Mouse (Mus musculus): ENCODE measurements around the gene Olfr1205. TPM values are rescaled to one million over a fixed set of nuclear protein-coding genes. Genes with fewer than 3 reads are reported as not detected.

The Olfr1205 gene
- not detected for polyA plus RNA-seq (2017; shearing (Covaris generic))

DNA sequence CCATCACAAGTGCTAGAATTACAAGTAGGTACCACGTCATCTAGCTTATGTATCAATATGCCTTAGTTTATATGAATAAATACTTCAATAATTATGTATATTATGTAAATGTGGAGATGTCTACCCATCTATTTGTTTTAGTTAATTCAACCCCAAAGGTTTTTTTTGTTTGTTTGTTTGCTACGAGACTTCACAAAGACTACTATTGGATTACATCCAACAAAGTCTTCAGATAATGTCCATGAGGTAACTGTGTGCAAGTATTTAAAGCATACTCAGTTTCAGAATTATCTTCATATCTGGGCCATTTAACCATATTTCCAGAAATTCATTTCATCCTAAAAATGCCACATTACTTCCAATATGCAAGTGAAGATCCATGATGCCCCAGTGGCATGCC is at the start of gene Olfr1205:
TSS of gene Olfr1205 (plus strand) at position 301 of the 400 bp plus-strand sequence.

DNA sequence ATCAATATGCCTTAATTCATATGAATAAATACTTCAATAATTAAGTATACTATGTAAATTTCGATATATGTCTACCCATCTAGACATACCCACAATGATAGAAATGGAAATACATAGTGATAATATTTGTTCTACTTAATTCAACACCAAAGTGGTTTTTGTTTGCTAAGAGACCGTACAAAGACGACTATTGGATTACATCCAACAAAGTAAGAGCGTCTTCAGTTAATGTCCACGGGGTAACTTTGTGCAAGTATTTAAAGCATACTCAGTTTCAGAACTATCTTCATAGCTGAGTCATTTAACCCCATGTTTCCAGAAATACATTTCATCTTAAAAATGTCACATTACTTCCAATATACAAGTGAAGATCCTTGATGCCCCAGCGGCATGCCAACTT is 36.8 kb upstream of the Olfr1205 start, which contains the start of gene Olfr1201:
TSS of gene Olfr1201 (plus strand) at position 301 of the 400 bp plus-strand sequence.

DNA sequence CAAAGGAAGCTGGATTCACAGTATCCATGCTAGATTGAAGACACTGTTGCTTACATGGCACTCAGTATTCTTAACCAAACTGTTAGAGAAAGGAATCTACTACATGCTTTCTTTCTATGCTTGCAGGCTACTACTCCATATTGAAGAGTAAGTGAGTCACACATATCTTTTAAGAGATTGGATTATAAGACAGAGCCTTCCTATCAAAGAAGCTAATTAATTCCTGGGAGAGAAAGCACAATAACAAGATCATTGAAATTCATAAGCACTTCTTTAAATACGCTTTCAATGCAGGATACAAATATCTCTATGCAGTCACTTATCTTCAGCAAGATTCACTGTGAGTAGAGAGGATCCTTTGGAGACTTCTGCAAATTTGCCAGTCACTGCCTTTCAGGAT is 15.3 kb upstream of the Olfr1205 start, which contains the start of gene Olfr1202:
TSS of gene Olfr1202 (plus strand) at position 301 of the 400 bp plus-strand sequence.

DNA sequence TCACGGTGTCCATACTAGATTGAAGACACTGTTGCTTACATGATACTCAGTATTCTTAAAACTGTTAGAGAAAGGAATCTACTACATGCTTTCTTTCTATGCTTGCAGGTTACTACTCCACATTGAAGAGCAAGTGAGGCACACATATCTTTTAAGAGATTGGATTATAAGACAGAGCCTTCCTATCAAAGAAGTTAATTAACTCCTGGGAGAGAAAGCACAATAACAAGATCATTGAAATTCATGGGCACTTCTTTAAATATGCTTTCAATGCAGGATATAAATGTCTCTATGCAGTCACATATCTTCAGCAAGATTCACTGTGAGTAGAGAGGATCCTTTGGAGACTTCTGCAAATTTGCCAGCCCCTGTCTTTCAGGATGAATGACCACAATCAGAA is 19.5 kb downstream of the Olfr1205 start, which contains the start of gene Olfr1204:
TSS of gene Olfr1204 (plus strand) at position 301 of the 400 bp plus-strand sequence.

DNA sequence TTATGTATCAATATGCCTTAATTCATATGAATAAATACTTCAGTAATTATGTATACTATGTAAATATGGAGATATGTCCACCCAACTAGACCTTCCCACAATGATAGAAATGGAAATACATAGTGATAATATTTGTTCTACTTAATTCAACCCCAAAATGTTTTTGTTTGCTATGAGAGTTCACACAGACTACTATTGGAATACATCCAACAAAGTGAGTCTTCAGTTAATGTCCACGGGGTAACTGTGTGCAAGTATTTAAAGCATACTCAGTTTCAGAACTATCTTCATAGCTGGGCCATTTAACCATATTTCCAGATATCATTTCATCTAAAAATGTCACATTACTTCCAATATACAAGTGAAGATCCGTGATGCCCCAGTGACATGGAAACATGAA is 33.4 kb downstream of the Olfr1205 start, which contains the start of gene Olfr1206:
TSS of gene Olfr1206 (plus strand) at position 301 of the 400 bp plus-strand sequence.

Other genes with a start within 250 kb of the Olfr1205 start
- not detected for gene Olfr1189, start 243.3 kb upstream of the Olfr1205 start, polyA plus RNA-seq (2017; shearing (Covaris generic))
- gene Olfr1191-ps1, start 189.2 kb upstream of the Olfr1205 start, polyA plus RNA-seq (2017; shearing (Covaris generic)) = not detected
- gene Olfr1192-ps1, start 181.2 kb upstream of the Olfr1205 start, polyA plus RNA-seq (2017; shearing (Covaris generic)) = 0.12 TPM
- not detected for gene Olfr1193, start 154.1 kb upstream of the Olfr1205 start, polyA plus RNA-seq (2017; shearing (Covaris generic))
- not detected for gene Olfr1195, start 140.6 kb upstream of the Olfr1205 start, polyA plus RNA-seq (2017; shearing (Covaris generic))
- not detected for gene Olfr1196, start 125.1 kb upstream of the Olfr1205 start, polyA plus RNA-seq (2017; shearing (Covaris generic))
- not detected for gene Olfr1197, start 97.4 kb upstream of the Olfr1205 start, polyA plus RNA-seq (2017; shearing (Covaris generic))
- not detected for gene Olfr1198, start 78.4 kb upstream of the Olfr1205 start, polyA plus RNA-seq (2017; shearing (Covaris generic))
- gene Olfr1199, start 69.3 kb upstream of the Olfr1205 start, polyA plus RNA-seq (2017; shearing (Covaris generic)) = not detected
- gene Olfr1200, start 59.2 kb upstream of the Olfr1205 start, polyA plus RNA-seq (2017; shearing (Covaris generic)) = not detected
- gene Olfr1201, start 36.7 kb upstream of the Olfr1205 start, polyA plus RNA-seq (2017; shearing (Covaris generic)) = not detected
- 0.19 TPM for gene Olfr1202, start 15.2 kb upstream of the Olfr1205 start, polyA plus RNA-seq (2017; shearing (Covaris generic))
- not detected for gene Olfr1204, start 19.6 kb downstream of the Olfr1205 start, polyA plus RNA-seq (2017; shearing (Covaris generic))
- 0.24 TPM for gene Olfr1206, start 33.5 kb downstream of the Olfr1205 start, polyA plus RNA-seq (2017; shearing (Covaris generic))
- gene Olfr1208, start 72.6 kb downstream of the Olfr1205 start, polyA plus RNA-seq (2017; shearing (Covaris generic)) = not detected
- gene Olfr1209, start 85.4 kb downstream of the Olfr1205 start, polyA plus RNA-seq (2017; shearing (Covaris generic)) = not detected
- not detected for gene Olfr1211, start 108.4 kb downstream of the Olfr1205 start, polyA plus RNA-seq (2017; shearing (Covaris generic))
- not detected for gene Olfr1212, start 124.2 kb downstream of the Olfr1205 start, polyA plus RNA-seq (2017; shearing (Covaris generic))
- not detected for gene Gm13762, start 150.5 kb downstream of the Olfr1205 start, polyA plus RNA-seq (2017; shearing (Covaris generic))
- not detected for gene Olfr1214, start 162.9 kb downstream of the Olfr1205 start, polyA plus RNA-seq (2017; shearing (Covaris generic))
- 0.19 TPM for gene Olfr1215, start 177.2 kb downstream of the Olfr1205 start, polyA plus RNA-seq (2017; shearing (Covaris generic))
- not detected for gene Olfr1216, start 188.6 kb downstream of the Olfr1205 start, polyA plus RNA-seq (2017; shearing (Covaris generic))
- not detected for gene Olfr1217, start 202.3 kb downstream of the Olfr1205 start, polyA plus RNA-seq (2017; shearing (Covaris generic))
- not detected for gene Olfr1218, start 231.4 kb downstream of the Olfr1205 start, polyA plus RNA-seq (2017; shearing (Covaris generic))